Mouse (Mus musculus) 3T3-L1 (cell line): ENCODE data around the gene Snd1.

Source experiments
- DNase-seq: peaks from one replicate; pipeline ENCODE4 v3.0.0-alpha.2; 2015; ENCODE audit warnings: low read depth, low spot score

Gene Snd1

DNA sequence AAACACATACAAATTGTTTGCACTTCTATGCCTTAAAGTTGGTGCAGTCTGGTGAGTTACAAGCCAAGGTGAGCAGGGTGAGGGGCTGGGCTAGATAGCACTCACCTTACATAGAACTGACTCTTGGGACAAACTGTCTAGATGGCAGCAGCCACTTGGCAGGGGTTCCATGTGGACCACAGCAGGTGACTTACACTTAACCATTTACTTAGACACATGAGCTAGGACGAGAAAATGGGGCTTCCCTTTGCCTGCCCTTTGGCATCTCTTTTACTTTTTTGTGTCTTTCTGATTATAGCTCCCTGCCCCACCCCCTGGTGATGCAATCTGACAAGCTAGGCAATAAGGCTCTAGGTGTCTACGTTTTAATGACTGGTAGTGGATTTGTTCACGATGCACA is 274.3 kb downstream of the Snd1 start:
- no peak for DNase-seq

GRCm38 (mm10) chr6:28751186-28751585 is 276.2 kb downstream of the Snd1 start:
- DNase-seq = peak; percentile 24

GRCm38 (mm10) chr6:28753217-28753616 is 278.3 kb downstream of the Snd1 start:
- no peak for DNase-seq

- no peak for DNase-seq
Observed at GRCm38 (mm10) chr6:28753681-28754080, 278.7 kb downstream of the Snd1 start.

- DNase-seq = no peak
Observed at GRCm38 (mm10) chr6:28754127-28754898, 279.4 kb downstream of the Snd1 start.

- DNase-seq = peak; percentile 15
Observed at GRCm38 (mm10) chr6:28756306-28757018, 281.5 kb downstream of the Snd1 start.

DNA sequence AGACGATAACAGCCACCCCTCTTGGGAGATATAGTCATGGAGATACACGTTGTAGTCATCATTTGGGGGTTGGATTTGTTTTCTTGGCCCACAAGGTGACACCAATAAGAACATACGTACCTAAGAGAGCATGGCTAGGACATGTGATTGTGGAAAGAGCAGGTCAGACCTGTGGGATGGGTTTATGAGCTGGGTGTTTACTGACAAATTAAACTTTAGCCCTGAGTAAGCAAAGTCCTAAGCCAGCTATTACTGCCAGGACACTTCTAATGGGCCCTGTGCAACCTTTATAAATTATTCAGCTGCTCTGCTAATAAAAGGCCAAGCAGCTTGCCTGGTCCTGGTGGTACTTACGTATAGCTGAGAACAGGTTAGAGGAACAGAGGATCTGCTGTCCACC is 283.4 kb downstream of the Snd1 start:
- DNase-seq = no peak

- no peak for DNase-seq
Observed at GRCm38 (mm10) chr6:28761728-28762127, 286.8 kb downstream of the Snd1 start.

DNA sequence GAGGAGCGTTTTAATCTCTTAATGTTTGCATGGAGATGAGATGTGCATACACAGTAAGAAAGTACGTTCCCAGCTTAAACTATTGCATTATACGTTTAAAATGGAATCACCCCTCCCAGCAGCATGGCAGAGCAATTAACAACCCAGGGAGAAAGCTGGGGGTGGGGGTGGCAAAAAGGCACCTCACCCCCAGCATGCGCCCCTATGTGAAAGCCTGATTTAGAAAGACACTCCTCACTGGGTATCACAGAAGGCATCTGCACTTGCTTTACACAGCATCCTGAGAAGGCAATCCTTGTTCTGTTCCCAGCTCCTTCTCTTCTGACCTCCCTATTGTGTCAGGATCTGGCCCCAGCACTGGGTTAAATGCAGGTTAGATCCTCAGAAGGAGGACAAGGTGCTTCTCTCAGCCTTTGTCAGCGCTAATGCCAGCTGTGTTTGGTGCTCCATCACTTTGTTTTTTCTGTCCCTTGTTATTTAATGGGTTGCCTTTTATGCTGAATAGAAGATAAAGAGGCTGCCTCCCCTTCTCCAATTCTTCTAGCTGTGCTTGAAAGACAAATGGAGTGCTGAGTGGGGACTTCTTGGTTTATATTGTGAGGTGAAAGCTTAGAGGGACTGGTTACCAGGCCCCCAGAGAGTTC is 287.3 kb downstream of the Snd1 start:
- no peak for DNase-seq

DNA sequence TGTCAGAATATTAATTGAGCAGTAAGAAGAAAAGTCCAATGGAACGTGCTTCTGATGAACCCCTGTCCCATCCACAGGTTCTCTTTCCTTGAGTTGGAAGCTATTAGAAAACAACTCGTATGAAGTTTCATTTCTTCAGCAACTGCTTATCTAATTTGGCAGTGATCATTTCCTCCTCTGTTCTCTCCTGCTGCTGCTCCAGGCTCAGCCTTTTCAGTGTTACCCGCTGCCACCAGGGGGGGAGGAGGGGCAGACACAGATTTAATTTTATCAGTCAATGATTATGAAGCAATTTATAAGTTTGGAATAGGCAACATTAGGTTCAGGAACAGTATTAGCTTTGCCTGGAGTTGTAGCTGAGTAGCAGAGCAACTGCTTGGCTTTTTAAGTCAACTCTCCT is 291.7 kb downstream of the Snd1 start:
- no peak for DNase-seq

DNA sequence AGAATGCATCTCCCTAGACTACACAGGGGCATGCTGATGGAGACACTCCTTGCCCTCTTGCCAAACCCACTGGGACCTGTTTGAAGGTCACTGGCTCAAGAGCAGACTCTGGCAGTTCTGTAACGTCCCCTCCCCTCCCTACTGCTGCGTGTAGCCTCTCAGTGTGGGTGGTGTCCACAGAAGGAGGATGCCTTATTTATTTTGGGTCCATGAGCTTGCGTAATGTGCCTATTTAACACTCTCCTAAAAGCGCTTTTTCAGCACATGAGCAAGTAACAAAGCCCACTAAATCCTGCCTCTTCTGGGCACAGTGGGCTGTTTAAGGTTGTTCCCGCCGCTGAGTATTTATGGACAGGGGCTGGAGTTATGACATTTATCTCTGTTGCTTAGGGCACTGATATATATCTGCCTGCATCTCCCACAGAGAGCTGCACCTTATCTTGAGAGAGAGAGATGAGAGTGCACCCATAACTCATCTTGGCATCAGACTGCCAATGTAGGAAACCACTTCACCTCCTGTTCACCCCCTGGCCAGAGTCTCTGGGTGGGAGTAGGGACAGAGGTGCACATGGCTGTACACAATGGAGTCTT is 293.0 kb downstream of the Snd1 start:
- DNase-seq = no peak

DNA sequence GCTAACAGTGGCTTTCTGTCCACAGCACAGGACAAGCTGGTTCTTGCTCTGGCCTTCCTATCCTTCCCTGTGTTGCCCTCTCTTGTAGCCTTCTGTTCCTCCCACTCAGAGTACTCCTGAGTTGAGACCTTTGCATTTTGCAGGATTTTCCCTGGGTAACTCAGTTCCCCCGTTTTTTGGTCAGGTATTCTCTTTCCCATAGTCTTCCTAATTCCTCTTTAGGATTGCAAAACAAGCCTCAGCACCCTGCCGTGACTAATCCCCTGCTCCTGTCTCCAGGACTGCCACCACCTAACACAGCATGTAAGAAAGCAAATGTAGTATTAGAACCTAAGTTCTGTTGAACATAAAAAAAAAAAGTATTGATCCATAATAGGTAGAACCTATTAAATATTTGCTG is 296.4 kb downstream of the Snd1 start:
- DNase-seq = no peak

DNA sequence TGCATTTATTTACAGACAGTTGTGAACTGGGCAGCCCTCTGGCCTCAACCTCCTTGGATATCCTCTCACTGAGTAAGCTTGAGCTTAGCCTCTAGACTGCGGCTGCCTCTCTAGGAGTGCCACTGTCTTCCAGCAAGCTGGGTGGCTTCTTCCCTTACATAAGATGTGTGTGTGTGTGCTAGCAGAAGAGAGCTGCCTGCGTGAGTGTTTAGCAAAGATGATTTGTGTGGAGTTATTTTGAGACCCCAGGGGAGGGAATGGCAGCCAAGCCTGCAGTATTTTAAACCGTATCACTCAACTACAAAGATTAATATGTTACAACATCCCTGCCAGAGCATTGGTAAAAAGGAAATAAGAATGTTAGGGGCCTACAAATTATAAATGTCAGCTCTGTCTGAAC is 306.8 kb downstream of the Snd1 start:
- no peak for DNase-seq

- no peak for DNase-seq
Observed at GRCm38 (mm10) chr6:28783082-28783647, 308.2 kb downstream of the Snd1 start.

GRCm38 (mm10) chr6:28783953-28784352 is 309.0 kb downstream of the Snd1 start:
- no peak for DNase-seq

GRCm38 (mm10) chr6:28785770-28786169 is 310.8 kb downstream of the Snd1 start:
- no peak for DNase-seq

DNA sequence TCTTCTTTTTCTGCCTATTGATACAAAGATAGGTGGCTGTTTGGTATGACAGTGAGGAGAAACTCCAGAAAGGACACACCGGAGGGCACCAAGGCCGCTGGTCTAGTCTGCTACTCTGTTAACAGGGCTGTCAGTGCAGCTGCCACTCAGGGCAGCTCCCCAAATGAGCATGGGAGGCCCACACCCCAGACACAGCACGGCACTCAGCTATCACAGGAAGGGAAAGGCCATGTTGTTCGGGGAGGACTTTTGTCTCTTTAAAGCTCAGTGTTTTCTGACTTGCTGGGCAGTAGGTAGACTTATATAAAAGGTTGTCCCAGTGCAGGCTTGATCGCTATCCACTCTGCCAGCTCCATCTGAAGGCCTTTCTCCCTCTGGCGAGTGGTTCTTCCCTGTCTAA is 312.2 kb downstream of the Snd1 start:
- DNase-seq = no peak

DNA sequence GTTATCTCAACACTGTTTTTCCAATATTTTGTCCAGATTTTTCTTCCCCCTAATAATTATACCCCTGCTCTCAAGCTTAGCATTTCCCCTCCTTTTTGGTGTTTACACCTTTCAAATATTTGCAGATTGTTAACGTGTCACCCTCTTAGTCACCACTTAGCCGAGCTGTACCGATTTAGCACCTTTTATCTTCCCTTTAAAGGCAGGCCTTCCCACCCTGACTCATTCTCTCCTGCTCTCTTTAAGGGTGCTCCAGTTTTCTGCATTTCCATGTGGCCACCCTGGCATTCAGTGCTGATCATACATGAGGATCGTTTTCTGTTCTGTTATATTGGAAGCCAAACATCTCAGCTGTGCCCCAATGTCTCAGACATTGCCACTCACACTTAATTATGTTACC is 314.7 kb downstream of the Snd1 start:
- no peak for DNase-seq

DNA sequence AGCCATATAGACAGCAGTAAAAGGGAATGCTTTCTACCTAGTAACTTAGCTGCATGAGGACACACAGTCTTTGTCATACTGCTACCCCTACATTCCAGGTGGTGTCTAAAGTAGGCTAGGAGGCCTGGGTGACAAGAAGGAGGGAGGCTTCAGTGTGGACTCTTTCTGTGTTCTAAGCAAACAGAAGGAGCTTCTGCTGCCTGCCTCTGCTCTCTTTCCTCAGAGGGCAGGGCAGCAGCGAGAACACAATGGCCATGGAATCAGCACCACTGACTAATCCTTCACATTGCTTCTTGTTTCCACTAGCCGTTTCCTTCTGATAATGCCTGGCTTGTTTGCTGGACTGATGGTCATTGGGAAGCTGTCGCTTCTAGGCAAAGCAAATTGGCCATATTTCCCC is 316.2 kb downstream of the Snd1 start:
- DNase-seq = no peak

DNA sequence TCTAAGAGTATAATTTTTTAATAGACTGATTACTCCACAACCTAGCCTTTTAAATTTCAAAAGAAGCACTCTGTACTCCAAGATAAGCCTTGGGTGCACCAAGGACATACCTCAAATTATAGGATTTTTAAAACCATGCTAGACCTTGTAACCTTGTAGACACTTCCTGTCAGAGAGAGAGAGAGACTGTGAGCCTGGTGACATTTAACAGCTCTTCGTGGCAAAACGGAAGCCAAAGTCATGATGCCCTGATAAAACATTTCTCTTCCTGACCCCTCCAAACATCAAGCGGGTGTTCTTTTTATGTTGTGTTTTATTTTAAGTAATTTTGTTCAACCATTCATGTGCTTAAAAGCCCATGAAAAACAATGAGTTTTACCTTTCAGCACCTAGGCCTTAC is 316.9 kb downstream of the Snd1 start:
- no peak for DNase-seq

- no peak for DNase-seq
Observed at GRCm38 (mm10) chr6:28795380-28795779, 320.4 kb downstream of the Snd1 start.
